Mouse (Mus musculus) liver, adult 2 months (tissue): ENCODE measurements at regions not wholly inside any gene's neighbourhood (a gene's known extent, or its start where the extent isn't known, plus 50 kb on each side); places are given as distances from the start of the nearest gene placed in this dataset.

ENCODE experiments used
- CTCF ChIP-seq: fragments of 200-500 bp; IDR thresholded peaks from 2 replicates; pipeline ENCODE4 v1.5.1; 2011; ENCODE audit warnings: low read depth, low read length, control low read depth
- POLR2A ChIP-seq: fragments of 200-500 bp; IDR thresholded peaks from 2 replicates; pipeline ENCODE4 v1.6.1; 2011; ENCODE audit warnings: low read length, control low read depth; ENCODE audit not compliant: insufficient read depth; ENCODE audit errors: extremely low read depth

GRCm38 (mm10) chr2:30676450-30676832 lies 81.6 kb downstream of the Cstad start:
- no peak for TF ChIP-seq CTCF
- TF ChIP-seq POLR2A, result no peak
